Mouse (Mus musculus) monocyte, adult 5-6 weeks (primary cell): Measurements from ENCODE around the gene Fgfr2. TPM values are rescaled to one million over a fixed set of nuclear protein-coding genes. Genes with fewer than 3 reads are reported as not detected.
"Not testable (repeated sequence)": the region's sequence is repeated elsewhere in the genome, so short reads cannot be mapped to it uniquely, and the experiment has no call there.

Experiments used
- ATAC-seq: fragments of 153-309, 156-312 bp; replicated peaks from 2 replicates; pipeline ENCODE4 v1.8.0; 2017; ENCODE audit warnings: mild to moderate bottlenecking; ENCODE audit not compliant: low TSS enrichment, insufficient number of reproducible peaks, severe bottlenecking, poor library complexity, low FRiP score
- total RNA-seq: library from RNA; stranded (forward); fragments of 200-1000, 200-491, 200-594 nt; gene quantifications from 3 replicates; pipeline ENCODE4 v1.2.3, GENCODE M21; 2017

Gene Fgfr2
- total RNA-seq, 1 experiment from 2014 or later = not detected

DNA sequence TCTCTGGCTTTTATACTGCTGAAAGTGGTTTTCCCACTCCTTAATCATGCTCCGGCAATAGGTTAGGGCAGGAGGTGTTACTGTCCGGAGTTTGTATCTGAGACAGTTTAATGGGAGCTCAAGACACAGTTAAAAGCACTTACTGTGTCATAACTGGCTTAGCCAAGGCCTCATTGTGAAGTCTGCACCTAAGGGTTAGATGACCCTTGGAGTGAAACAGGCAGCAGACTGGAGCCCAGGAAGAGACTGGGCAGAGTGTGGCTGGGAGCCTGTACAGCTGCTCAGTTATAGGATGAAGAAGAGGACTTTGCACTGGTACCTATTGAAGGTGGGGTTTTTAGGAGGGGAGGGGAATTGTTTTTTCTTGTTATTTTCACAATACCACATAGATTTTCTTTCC is 1976.9 kb downstream of the Fgfr2 start, which contains the start of gene 4933402N03Rik:
TSS of gene 4933402N03Rik (minus strand) at position 101 of the 400 bp plus-strand sequence.
- ATAC-seq = no peak

DNA sequence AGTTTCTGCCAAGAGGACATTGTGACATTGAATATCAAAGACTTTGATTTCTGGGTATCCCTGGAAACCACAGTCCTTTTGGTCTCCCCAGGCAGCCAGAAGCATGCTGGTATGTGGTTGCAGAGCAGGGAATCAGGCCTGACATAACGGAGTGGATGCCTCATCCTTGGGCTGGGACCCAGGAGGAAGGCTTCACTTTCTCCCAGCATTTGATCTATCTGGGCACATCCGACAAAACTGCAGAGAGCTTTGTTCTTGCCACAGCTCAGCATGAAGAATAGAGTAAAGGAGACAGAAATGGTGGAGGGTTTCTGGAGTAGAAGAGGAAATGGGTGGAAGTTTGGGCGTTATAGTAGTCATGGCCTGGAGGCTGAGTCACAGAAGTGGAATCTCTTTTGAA is 1990.0 kb downstream of the Fgfr2 start:
- no peak for ATAC-seq

DNA sequence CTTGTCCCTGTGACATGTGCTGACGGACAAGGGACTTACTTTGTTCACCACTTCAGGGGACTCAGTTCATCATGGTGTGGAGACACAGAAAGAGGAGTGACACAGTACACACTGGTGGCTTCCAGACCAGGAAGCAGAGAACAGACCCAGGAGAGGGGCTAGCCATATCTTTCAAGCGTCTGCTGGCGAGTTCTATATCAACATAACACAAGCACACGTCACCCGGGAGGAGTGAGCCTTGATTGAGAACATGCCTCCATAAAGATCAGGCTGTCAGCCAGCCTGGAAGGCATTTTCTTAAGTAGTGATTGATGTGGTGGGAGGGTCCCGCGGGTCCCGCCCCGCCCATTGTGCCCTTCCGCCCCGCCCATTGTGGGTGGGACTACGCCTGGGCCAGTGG is 1993.1 kb downstream of the Fgfr2 start:
- no peak for ATAC-seq

DNA sequence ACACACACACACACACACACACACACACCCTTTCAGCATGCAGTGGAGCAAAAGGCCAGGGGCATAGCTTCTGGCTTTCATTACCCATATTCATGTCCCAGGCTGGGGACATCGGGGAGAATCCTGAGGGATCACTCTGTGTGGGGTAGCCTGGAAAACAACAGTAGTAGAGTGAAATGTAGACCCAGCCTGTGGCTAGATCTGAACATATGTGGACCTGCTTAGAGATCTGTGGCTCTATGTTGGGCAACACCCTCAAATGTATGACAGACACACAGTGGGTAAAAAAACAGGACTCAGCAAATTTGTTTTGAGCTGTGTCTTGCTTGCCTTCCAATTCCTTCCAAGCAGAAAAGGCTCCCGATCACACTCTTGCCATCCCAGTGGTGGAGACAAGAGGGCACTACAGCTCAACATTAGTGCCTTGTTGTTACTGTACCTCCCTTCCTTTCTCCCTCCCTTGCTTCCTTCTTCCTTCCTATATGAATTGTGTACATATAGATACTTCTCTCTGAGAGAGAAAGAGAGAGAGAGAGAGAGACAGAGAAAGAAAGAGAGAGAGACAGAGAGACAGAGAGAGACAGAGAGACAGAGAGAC is 2000.8 kb downstream of the Fgfr2 start:
- no peak for ATAC-seq

DNA sequence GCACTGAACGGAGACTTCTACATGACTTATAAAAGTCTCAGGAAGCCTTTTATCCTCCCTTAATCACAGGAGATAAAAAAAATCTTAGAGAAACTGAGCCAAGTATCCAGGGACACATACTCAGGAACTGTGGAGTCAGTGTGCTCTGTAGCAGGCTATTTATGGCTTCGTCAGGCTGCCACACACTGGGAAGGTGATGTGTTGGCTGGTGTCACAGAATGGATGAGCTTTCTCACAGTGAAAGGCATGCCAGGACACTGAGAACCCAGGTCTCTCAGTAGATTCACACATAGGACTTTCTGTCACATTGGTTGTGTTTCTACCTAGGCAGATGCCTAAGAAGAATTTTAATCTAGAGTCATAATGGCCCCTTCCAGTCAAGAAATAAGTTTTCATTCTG is 2008.7 kb downstream of the Fgfr2 start:
- no peak for ATAC-seq

DNA sequence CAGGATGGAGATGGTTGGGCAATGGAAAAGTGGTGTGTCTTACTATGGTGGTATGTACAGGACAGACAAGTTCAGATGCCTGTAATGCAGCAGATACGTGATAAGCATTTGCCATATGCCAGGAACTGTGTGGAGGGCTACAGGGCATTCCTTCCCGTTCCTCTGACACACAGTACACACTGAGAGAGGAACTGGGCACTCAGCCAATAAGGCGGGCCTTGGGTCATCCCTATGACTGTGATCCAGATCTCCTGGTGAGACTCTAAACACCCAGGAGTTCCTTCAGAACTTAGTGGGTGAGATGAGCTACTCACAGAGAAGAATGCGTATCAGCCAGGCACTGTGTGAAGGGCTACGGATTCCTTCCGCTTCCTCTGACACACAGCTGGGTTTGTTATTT is 2009.5 kb downstream of the Fgfr2 start:
- ATAC-seq = no peak

DNA sequence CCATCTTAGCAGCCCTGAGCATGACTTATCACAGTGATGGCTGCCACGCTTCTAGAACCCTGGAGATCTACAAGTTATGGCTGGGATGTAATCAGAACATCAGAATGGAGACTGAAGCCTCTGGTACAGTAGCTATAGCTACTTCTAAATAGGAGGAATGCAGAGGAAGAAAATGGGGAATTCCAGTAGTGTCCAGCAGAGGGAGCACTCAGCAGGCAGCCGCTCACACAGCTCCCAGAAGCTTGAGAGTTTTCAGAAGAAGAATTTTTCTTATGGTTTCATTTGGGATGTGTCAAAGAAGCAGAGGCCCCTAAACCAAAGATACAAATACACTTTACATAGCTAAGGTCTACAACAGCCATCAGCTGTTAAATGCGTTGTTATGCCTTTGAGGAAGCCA is 2010.7 kb downstream of the Fgfr2 start:
- ATAC-seq = no peak

DNA sequence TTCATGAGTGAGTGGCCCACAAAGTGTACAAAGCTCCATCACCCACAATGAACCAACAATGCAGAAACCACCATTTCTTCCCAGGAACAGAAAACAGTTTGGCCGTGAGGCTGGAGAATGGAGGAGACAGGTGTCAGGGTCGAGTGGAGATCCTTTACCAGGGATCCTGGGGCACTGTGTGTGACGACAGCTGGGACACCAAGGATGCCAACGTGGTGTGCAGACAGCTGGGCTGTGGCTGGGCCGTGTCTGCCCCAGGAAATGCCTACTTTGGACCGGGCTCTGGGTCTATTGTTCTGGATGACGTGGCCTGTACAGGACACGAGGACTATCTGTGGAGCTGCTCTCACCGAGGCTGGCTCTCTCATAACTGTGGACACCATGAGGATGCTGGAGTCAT is 2040.7 kb downstream of the Fgfr2 start:
- not testable (repeated sequence) for ATAC-seq

DNA sequence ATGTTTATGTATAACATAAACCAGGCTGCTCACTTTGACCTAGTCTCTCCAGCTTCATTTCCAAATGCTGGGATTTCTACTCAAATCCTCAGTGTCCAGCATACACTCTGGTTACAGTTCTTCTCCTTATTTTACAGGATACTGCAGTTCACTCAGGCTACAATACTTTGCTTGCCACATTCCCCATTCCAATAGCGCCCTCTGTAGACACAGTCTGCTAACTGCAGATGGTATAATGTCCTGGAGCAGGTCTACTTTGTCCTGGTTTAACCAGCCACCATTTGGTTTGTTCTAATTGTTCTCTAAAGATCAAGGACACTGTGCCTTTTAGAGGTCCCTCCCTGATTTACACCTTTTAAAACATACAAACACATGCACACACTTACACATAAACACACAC is 2047.2 kb downstream of the Fgfr2 start:
- ATAC-seq = no peak

DNA sequence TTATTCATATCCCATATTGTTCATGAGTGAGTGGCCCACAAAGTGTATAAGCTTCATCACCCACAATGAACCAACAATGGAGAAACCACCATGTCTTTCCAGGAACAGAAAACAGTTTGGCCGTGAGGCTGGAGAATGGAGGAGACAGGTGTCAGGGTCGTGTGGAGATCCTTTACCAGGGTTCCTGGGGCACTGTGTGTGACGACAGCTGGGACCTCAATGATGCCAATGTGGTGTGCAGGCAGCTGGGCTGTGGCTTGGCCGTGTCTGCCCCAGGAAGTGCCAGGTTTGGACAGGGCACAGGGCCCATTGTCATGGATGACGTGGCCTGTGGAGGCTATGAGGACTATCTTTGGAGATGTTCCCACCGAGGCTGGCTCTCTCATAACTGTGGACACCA is 2049.1 kb downstream of the Fgfr2 start:
- ATAC-seq = not testable (repeated sequence)

DNA sequence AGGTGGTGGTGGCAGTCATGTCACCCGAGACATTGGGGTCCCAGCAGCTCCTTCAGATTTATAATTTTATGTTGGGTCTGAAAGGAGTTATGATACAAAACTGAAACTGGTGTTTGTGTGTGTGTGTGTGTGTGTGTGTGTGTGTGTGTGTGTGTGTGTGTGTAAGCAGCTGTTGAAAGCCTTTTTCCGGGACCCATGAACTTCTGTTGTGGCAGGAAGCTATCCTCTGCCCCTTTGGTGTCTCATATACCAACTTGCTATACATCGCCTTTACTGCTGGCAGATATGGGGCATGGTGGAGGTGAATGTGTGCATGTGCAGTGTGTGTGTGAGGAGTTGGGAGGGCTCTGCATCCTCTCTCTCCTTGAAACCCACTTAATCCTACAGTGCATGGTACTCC is 2049.7 kb downstream of the Fgfr2 start:
- ATAC-seq = not testable (repeated sequence)

DNA sequence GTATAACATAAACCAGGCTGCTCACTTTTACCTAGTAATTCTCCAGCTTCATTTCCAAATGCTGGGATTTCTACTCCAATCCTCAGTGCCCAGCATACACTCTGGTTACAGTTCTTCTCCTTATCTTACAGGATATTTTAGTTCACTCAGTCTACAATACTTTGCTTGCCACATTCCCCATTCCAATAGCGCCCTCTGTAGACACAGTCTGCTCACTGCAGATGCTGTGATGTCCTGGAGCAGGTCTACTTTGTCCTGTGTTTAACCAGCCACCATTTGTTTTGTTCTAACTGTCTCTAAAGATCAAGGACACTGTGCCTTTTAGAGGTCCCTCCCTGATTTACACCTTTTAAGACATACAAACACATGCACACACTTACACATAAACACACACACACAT is 2055.0 kb downstream of the Fgfr2 start:
- ATAC-seq = not testable (repeated sequence)

DNA sequence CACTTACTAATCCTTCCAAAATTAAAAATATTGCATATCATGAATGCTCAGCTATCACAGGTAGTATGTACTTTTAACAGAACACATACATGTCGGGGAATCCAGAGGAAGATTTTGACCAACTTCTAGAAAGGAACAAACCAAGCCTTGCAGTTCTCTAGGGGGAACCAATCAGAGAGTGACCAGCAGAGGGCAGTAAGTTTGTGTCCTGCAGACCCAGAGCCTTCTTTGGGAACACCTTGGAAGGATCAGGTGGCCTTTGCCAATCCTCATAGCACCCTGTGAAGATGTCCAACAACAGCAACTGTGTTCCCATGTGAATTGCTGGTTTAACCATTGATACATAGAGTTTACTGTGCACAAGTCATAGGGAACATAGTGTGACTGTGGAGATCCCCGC is 2060.6 kb downstream of the Fgfr2 start:
- ATAC-seq = no peak

DNA sequence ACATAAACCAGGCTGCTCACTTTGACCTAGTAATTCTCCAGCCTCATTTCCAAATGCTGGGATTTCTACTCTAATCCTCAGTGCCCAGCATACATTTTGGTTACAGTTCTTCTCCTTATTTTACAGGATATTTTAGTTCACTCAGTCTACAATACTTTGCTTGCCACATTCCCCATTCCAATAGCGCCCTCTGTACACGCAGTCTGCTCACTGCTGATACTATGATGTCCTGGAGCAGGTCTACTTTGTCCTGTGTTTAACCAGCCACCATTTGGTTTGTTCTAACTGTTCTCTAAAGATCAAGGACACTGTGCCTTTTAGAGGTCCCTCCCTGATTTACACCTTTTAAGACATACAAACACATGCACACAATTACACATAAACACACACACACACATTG is 2063.3 kb downstream of the Fgfr2 start:
- ATAC-seq = not testable (repeated sequence)

DNA sequence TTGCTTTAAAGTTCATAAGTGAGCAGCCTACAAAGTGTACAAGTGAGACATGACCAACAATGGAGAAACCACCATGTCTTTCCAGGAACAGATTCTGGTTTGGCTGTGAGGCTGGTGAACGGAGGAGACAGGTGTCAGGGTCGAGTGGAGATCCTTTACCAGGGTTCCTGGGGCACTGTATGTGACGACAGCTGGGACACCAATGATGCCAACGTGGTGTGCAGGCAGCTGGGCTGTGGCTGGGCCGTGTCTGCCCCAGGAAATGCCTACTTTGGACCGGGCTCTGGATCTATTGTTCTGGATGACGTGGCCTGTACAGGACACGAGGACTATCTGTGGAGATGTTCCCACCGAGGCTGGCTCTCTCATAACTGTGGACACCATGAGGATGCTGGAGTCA is 2065.2 kb downstream of the Fgfr2 start:
- not testable (repeated sequence) for ATAC-seq

DNA sequence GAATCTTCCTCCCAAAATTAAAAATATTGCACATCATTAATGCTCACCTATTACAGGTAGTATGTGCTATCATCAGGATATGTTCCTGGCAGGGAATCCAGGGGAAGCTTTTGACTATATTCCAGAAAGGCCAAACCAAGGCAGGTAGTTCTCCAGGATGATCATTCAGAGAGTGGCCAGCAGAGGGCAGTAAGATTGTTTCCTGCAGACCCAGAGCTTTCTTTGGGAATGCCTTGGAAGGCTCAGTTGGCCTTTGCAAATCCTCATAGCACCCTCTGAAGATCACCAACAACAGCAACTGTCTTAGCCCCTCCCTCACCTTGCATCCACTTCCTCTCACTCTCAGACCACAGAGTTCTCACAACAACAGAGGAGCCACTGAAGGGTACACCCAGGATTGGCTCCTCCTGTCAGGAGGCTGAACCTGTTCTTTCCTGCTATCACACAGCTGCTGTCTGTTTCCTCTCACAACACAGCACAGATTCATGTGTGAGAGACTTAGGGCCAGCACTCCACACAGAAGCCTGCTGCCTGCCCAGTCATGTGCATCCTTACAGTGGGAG is 2068.3 kb downstream of the Fgfr2 start:
- no peak for ATAC-seq

DNA sequence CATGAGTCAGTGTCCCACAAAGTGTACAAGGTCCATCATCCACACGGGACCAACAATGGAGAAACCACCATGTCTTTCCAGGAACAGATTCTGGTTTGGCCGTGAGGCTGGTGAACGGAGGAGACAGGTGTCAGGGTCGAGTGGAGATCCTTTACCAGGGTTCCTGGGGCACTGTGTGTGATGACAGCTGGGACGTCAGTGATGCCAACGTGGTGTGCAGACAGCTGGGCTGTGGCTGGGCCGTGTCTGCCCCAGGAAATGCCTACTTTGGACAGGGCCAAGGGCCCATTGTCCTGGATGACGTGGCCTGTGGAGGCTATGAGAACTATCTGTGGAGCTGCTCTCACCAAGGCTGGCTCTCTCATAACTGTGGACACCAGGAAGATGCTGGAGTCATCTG is 2073.3 kb downstream of the Fgfr2 start:
- ATAC-seq = not testable (repeated sequence)

DNA sequence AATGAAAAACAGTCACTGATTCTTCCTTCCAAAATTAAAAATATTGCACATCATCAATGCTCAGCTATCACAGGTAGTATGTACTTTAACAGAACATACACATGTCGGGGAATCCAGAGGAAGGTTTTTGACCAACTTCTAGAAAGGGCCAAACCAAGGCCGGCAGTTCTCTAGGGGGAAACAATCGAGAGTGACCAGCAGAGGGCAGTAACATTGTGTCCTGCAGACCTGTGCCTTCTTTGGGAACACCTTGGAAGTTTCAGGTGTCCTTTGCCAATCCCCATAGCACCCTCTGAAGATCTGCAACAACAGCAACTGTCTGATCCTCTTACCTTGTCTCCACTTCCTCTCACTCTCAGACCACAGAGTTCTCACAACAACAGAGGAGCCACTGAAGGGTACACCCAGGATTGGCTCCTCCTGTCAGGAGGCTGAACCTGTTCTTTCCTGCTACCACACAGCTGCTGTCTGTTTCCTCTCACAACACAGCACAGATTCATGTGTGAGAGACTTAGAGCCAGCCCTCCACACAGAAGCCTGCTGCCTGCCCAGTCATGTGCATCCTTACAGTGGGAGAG is 2077.8 kb downstream of the Fgfr2 start:
- ATAC-seq = not testable (repeated sequence)

DNA sequence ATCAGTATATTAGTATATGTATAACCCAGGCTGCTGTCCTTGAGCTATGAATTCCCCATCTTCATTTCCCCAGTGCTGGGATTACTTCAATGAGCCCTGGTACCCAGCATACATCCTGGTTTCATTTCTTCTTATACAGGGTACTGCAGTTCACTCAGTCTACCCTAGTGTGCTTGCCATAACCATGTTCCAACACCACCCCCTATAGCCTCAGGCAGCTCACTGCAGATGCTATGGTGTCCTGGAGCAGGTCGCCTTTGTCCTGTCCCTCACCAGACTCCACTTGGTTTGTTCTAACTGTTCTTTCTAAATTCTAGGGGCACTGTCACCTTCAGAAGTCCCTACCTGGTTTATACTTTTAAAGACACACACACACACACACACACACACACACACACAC is 2080.5 kb downstream of the Fgfr2 start:
- no peak for ATAC-seq

DNA sequence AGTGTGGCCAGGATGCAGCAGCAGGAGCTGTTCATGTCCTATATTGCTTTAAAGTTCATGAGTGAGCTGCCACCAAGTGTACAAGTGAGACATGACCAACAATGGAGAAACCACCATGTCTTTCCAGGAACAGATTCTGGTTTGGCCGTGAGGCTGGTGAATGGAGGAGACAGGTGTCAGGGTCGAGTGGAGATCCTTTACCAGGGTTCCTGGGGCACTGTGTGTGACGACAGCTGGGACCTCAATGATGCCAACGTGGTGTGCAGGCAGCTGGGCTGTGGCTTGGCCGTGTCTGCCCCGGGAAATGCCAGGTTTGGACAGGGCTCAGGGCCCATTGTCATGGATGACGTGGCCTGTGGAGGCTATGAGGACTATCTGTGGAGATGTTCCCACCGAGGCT is 2082.4 kb downstream of the Fgfr2 start:
- not testable (repeated sequence) for ATAC-seq
